Mouse (Mus musculus): Measurements from ENCODE around the gene Hist1h3e.
"Not testable (repeated sequence)": the region's sequence is repeated elsewhere in the genome, so short reads cannot be mapped to it uniquely, and the experiment has no call there.

Hist1h3e gene

DNA sequence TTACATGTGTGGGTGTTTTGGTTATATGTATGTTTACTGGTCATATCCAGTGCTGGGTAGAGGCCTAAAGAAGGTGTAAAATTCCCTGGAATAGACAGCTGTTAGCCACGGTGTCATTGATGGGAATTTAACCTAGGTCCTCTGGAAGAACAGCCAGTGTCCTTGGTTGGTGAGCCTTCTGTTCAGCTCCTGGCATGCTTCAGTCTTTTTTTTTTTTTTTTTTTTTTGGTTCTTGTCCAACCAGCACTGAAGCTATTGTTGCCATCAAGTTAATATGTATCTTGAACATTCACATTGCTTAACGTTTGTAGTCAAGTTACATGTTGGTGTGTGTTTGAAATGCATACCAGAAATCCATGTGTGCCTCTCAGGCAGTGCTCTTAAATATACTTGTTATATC lies 2.3 kb upstream of the Hist1h3e start:
- no peak for DNase-seq (ENCODE audit: extremely low read depth, insufficient read length, low spot score)

DNA sequence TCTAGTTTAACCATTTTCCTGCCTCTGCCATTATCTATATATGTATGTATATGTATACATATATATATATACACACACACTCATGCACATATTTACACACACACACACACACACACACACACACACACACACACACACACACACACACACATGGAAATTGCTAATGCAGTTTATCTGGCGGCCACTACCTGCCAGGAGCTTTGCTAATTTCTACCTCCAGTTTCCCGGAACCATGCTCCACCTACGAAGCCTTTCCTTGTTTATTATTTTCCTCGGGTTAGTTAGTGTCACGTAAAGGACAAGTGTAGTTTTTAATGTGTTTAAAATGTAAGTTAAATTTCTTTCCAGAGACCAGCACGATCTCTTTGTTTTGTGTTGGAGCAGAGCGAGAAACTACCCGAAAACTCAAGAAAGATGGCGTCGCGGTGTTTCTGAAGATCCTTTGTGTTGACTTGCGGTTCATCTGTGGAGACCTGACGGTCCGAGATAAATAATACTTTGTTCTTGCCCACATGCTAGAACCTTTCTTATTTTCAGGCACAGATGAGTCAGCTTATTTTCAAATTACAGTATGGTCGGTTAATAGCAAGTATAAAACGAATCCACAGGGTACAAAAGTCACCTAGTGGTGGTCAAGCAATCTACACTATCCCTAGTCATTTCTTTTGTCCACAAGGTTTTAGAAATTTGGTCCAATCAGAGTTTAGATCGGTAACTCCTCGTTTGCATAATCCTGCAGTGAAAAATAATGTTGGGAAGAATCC lies 712 bp upstream of the Hist1h3e start:
- DNase-seq (ENCODE audit: extremely low read depth, insufficient read length, low spot score), result peak; percentile 52

DNA sequence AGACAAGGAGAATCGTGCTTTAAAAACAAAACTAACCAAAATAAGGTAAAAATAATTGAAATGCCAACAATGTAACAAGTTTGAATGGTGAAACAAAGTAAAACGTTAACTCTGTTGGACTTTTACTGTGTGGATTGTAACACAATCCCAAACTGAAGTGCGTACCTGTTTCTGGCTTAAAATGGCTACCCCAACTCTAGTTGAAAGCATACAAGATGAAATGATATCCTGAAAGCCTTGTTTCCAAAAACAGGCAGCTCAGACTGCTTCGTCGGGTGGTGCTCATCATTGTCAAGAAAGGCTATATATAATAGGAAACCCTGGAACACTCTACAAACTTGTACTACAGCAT lies 662 bp downstream of the Hist1h3e start:
- DNase-seq (ENCODE audit: extremely low read depth, insufficient read length, low spot score), result not testable (repeated sequence)

DNA sequence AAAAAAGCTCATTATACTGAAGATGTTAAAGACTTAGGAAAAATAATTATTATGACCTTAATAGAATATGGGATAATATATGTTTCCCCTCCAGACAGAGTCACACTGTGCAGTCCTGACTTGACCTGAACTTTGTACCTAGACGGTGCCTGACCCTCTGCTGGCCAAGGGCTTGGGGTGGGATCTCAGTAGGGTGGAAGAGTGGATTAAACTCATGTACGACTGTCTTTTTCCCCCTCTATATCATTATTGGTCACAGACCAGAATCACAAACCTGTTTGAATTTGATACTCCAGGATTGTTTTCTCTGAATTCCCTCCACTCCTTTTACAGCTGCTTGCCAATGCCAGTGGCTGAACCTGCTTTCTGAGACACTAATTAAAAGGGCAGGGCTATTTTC lies 1.5 kb downstream of the Hist1h3e start:
- DNase-seq (ENCODE audit: extremely low read depth, insufficient read length, low spot score), result not testable (repeated sequence)

DNA sequence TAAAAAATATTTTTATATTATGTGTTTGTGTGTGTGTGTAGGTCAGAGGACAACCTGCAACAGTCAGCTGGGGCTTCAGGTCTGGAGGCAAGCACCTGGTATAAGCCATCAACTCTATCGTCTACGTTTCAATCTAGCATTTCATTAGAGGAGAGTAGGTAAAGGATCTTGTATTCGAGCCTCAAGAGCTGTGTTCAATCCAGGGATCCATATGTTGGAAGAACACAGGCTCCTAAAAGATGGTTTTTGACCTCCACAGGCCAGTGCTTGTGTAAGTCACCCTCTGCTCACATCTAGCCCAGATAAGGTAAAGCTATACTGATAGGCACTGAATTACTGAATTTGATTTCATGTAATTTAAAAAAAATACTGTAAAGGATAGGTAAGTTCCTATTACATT lies 5.3 kb downstream of the Hist1h3e start:
- DNase-seq (ENCODE audit: extremely low read depth, insufficient read length, low spot score), result no peak

DNA sequence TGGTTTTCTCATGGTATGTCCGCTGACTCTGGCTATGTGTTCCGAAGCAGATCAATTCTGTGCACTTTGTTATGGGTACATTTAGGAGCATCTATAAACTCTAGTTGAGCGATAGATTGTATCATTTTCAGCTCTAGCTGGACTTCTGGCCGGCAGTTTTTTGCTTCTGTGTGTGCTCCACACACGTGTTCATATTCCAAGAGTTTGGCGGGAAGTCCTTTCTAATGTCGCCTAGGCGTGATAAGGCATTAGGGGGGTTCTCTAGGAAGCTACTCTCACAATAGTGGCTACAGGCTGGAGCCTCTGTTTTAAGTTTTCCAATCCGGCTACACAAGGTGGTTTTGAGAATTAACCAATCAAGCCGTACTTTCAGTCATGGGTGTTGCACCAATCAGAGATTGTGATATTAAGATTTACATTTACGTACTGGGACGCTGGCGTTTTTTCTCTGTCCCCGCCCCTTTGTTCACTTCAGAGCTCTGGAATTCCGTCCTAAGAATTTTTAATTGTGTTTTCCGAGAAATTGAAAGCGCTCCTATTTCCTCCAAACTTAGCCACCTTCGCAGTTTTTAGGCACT lies 6.2 kb downstream of the Hist1h3e start:
- peak; percentile 58 for DNase-seq (ENCODE audit: extremely low read depth, insufficient read length, low spot score)

DNA sequence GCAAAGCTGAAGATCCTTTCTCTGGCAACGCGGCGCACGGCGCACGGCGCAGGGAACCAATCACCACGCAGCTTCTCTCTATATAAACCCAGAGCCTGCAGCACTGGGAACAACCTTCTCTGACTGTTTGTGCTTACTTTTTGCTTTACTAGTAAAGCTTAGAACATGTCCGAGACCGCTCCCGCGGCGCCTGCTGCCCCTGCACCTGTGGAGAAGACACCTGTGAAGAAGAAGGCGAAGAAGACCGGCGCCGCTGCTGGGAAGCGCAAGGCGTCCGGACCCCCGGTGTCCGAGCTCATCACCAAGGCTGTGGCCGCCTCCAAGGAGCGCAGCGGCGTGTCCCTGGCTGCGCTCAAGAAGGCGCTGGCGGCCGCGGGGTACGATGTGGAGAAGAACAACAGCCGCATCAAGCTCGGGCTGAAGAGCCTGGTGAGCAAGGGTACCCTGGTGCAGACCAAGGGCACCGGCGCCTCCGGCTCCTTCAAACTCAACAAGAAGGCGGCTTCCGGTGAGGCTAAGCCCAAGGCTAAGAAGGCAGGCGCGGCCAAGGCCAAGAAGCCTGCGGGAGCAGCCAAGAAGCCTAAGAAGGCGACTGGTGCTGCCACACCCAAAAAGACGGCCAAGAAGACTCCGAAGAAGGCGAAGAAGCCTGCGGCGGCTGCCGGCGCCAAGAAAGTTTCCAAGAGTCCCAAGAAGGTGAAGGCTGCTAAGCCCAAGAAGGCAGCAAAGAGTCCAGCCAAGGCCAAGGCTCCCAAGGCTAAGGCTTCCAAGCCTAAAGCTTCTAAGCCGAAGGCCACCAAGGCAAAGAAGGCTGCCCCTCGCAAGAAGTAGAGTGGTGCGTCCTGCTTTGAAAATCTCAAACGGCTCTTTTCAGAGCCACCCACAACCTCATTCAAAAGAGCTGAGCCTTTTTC lies 7.0 kb downstream of the Hist1h3e start:
- peak; percentile 94 for DNase-seq (ENCODE audit: extremely low read depth, insufficient read length, low spot score)

DNA sequence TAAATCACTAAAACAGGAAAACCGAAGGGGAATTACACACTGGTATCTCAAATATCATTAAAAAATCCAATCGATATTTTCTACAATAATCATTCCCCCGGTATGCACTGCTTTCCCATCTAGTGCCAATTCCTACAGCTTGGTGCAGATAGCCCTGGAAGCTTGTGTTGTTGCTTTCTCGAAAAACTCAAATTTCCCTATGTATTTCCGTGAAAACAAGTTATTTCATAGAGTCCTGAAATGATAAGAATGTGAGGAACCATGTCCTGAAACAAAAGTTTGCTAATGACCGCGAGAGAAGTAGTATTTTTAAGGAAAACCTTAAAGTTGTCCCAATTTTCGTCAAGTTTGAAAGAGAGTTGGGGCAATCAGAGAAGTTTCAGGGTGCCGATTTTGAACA lies 7.8 kb downstream of the Hist1h3e start:
- DNase-seq (ENCODE audit: extremely low read depth, insufficient read length, low spot score), result no peak

DNA sequence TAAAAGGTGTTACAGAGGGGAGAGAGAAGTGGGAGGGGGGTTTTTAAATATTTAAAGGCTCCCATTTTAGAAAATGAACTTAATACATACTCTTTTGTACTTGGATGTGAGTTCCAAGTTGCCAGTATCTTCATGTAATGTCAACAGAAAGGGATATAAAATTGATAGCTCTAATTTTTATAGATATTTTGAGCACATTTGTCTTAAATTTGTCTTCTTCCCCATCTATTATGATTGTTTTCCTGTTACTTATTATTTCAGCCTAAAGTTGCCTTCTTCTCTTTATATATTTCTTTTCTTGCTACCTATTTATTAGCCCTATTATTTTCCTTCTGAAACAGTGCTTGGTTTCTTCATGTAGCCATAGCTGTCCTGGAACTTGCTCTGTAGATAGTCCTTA lies 9.2 kb downstream of the Hist1h3e start, which contains the start of gene Hist1h1d:
Hist1h1d (plus strand) TSS at position 301 of the 400 bp plus-strand sequence.
- DNase-seq (ENCODE audit: extremely low read depth, insufficient read length, low spot score), result no peak

DNA sequence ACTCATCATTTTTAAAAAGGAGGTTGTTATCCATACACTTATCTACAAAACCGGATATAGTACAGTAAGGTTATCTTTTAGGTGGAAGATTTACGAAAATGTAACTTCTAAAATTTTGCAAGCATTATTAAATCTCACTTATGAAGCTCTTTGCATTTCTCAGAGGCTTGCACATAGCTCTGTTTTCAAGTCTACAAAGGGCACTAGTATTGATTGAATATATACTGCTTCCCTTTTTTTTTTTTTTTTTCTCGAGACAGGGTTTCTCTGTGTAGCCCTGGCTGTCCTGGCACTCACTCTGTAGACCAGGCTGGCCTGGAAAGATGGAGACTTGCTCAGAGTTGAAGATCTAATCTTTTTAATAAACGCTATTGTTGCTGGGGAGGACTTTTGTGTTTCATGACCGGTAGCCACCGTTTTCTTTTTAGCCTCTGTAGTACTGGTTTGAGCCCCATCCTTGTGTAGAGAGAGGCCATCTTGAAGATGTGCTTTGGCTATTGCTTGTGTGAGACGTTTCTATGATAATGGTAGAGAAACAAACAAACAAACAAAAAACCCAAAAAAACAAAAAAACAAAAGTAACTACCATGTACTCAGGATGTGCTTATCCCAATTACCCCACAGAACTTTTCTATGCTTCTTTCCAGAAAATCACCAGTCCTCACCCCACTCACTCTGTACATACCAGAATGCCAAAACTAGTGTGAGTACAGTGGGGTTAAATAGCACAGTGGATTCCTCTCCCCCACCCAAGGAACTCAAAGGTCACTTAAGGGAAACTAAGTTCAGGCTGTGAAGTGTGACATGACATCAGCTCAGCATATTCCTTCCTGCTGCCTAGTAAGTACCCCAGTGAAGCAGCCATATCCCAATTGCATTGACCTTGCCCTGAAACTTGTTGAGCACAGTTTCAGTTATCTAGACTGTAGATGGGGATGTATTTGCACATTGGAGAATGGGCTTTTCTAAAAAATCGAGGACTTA lies 9.9 kb downstream of the Hist1h3e start:
- DNase-seq (ENCODE audit: extremely low read depth, insufficient read length, low spot score), result no peak

DNA sequence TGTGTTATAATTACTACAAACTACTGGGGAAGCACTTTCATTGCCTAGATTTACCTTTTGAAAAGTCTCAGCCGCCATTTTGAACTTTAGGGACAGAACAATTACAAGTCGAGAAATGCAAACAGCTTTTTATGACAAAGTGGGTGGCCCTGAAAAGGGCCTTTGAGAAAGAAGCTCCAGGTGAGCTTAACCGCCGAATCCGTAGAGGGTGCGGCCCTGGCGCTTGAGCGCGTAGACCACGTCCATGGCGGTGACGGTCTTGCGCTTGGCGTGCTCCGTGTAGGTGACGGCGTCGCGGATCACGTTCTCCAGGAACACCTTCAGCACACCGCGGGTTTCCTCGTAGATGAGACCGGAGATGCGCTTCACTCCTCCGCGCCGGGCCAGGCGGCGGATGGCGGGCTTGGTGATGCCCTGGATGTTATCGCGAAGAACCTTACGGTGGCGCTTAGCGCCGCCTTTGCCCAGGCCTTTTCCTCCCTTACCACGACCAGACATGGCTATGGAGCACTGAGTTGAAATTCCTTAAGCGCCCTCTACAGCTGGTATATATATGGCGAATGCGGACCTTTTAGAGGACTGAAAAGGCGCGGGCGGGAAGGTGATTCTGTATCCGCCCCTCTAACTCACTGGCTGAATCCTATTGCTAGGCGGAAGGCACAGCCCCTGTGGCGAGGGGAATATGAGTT lies 10.9 kb downstream of the Hist1h3e start, which contains the start of gene Hist1h4f:
Hist1h4f (minus strand) TSS at position 503 of the 689 bp plus-strand sequence.
- DNase-seq (ENCODE audit: extremely low read depth, insufficient read length, low spot score), result peak; percentile 91

DNA sequence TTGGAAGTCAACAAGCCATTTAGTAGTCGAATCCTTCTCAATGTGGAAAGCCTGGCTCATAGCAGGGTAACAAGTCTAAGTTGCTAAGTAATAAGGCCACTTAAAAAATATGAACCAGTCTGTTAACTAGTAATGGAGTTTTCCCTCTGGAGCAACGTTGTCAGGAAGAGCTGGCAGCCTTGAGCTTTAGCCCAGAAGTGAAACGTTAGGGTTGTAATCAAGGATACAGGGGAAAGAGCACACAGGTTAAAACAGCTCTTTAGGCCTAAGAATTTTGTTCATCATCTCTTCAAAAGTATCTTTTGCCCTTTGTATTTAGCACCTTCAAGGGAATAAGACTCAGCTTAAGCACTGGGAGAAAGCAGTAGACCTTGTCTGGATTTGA lies 11.4 kb downstream of the Hist1h3e start:
- peak; percentile 53 for DNase-seq (ENCODE audit: extremely low read depth, insufficient read length, low spot score)

DNA sequence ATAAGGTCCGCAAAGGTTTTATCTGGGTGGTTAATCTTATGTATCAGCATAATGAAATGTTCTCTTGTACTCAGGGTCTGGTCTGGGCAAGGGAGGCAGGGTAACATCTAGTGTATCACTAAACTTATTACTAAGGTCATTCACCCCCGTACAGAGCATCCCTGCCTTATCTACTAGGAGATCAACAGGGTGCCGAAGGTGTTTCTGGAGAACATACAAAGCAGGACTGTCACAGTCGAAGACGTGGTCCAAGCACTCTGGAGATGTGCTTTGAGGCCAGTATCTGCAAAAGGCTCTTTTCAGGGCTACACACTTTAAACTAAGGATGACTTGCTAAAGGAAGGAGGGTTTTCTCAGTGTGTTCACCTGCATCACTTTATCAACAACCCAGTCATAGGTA lies 15.5 kb downstream of the Hist1h3e start:
- no peak for DNase-seq (ENCODE audit: extremely low read depth, insufficient read length, low spot score)

DNA sequence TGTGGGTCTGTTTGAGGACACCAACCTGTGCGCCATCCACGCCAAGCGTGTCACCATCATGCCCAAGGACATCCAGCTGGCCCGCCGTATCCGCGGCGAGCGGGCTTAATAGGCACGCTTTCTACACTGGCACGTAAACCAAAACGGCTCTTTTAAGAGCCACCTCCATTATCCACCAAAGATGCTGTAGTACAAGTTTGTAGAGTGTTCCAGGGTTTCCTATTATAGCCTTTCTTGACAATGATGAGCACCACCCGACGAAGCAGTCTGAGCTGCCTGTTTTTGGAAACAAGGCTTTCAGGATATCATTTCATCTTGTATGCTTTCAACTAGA lies 17.4 kb downstream of the Hist1h3e start:
- not testable (repeated sequence) for DNase-seq (ENCODE audit: extremely low read depth, insufficient read length, low spot score)

DNA sequence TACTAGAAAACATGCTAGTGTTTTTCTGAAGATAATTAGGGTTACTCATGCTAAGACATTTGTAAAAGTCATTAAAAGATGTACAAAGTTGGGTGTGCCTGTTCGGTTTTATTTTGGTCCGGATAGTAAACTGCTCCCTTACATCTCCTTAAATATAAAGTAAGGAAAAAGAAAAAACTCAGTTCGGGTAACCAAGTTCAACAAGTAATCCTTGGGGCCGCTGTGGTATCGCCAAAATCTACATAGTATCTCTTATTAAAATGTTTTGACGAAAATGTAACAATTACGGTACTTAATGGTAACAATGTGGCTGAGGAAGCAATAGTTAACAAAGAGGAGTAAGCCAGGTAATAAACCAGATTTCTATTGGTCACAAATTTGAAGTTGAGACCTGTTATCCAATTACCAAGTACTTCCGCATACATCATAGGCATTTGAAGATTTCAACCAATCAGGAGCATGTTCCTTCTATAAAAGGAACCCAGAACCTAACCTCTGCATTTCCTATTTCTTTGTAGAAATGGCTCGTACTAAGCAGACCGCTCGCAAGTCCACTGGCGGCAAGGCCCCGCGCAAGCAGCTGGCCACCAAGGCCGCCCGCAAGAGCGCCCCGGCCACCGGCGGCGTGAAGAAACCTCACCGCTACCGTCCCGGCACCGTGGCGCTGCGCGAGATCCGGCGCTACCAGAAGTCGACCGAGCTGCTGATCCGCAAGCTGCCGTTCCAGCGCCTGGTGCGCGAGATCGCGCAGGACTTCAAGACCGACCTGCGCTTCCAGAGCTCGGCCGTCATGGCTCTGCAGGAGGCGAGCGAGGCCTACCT lies 18.0 kb downstream of the Hist1h3e start, which contains the start of gene Hist1h3f:
Hist1h3f (plus strand) TSS at position 88 of the 822 bp plus-strand sequence.
- peak; percentile 92 for DNase-seq (ENCODE audit: extremely low read depth, insufficient read length, low spot score)

DNA sequence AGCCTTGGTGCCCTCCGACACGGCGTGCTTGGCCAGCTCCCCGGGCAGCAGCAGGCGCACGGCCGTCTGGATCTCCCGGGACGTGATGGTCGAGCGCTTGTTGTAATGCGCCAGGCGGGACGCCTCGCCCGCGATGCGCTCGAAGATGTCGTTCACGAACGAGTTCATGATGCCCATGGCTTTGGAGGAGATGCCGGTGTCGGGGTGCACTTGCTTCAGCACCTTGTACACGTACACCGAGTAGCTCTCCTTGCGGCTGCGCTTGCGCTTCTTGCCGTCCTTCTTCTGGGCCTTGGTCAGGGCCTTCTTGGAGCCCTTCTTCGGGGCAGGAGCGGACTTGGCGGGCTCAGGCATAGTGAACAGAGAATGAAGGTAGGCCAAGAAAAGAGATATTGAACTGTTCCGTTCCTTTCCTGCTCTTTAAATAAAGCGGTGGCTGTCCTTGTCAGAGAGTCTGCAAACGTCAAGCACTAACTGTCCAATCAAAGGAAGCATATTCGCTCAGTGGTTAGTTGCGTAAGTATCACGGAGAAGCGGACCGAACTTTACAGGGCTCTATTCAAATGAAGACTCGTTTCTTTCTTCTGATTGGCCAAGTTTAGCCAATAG lies 19.1 kb downstream of the Hist1h3e start, which contains the start of gene Hist1h2bh:
Hist1h2bh (minus strand) TSS at position 394 of the 609 bp plus-strand sequence.
- DNase-seq (ENCODE audit: extremely low read depth, insufficient read length, low spot score), result peak; percentile 88

DNA sequence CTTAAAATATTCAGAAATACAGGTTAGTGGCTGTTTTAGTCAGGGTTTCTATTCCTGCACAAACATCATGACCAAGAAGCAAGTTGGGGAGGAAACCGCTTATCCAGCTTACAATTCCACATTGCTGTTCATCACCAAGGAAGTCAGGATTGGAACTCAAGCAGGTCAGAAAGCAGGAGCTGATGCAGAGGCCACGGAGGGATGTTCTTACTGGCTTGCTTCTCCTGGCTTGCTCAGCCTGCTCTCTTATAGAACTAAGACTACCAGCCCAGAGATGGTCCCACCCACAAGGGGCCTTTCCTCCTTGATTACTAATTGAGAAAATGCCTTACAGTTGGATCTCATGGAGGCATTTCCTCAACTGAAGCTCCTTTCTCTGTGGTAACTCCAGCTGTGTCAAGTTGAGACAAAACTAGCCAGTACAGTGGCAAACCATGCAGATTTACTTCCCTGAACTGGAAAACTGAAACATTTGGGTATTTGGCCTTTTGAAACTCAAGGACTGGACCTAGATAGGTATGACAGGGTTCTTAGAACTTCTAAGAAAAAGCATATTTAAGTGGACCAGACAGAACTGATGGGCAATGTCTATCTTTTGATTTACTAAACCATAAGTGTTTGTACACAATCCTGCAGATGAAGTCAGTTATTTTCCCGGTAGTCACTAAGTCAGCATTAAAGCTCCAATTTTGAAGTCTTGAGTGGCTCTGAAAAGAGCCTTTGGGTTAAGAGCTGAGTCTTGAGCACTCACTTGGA lies 19.8 kb downstream of the Hist1h3e start:
- DNase-seq (ENCODE audit: extremely low read depth, insufficient read length, low spot score), result peak; percentile 69

Data from 3134 (cell line).